Mouse (Mus musculus) liver, embryonic 14.5 days (tissue): Measurements from ENCODE around the gene Ffar4. TPM values are rescaled to one million over a fixed set of nuclear protein-coding genes. Genes with fewer than 3 reads are reported as not detected.

Experiments used
- ATAC-seq: fragments of 200-750 bp; cut with Nextera tagmentation; 2 replicates; pipeline ENCODE4 v1.8.0; 2017; ENCODE audit warnings: moderate number of reproducible peaks, mild to moderate bottlenecking, moderate library complexity; ENCODE audit not compliant: insufficient read depth
- DNase-seq, 3 experiments: peaks; one replicate each; pipeline ENCODE4 v3.0.0-alpha.2; 2012 to 2013; ENCODE audit warnings: low read depth in 3 of 3, low spot score in 3 of 3
- H3K27ac ChIP-seq: fragments of 300-500 bp; sonication (generic); 2 replicates; pipeline ENCODE4 v1.5.1; 2014; ENCODE audit warnings: moderate library complexity, mild to moderate bottlenecking, control low read depth, inconsistent platforms
- H3K27me3 ChIP-seq: fragments of 300-500 bp; sonication (generic); 2 replicates; pipeline ENCODE4 v1.6.1; 2014; ENCODE audit warnings: mild to moderate bottlenecking, low read length, moderate library complexity; ENCODE audit not compliant: control insufficient read depth, insufficient read depth
- H3K36me3 ChIP-seq: fragments of 300-500 bp; sonication (generic); replicated peaks from 2 replicates; pipeline ENCODE4 v1.6.1; 2014; ENCODE audit warnings: low read depth; ENCODE audit not compliant: control insufficient read depth, insufficient read depth
- H3K4me1 ChIP-seq, 2 experiments: fragments of 200-500 bp in 1 of 2; fragments of 300-500 bp in 1 of 2; sonication (generic) in 1 of 2; replicated peaks; 2 replicates each; pipeline ENCODE4 v1.6.1; 2012 to 2014; ENCODE audit warnings: antibody characterized with exemption in 1 of 2, inconsistent platforms in 1 of 2, low read length in 1 of 2; ENCODE audit not compliant: control insufficient read depth in 2 of 2, insufficient read depth in 2 of 2
- H3K4me2 ChIP-seq: fragments of 300-500 bp; sonication (generic); 2 replicates; pipeline ENCODE4 v1.6.1; 2014; ENCODE audit warnings: low read depth, mild to moderate bottlenecking, control low read depth, moderate library complexity
- H3K4me3 ChIP-seq, 2 experiments: fragments of 200-500 bp in 1 of 2; fragments of 300-500 bp in 1 of 2; sonication (generic) in 1 of 2; 2 replicates each; pipeline ENCODE4 v1.5.1; 2012 to 2014; ENCODE audit warnings: low read depth in 2 of 2, low read length in 2 of 2, mild to moderate bottlenecking in 2 of 2, control low read depth in 1 of 2, inconsistent platforms in 1 of 2, moderate library complexity in 1 of 2; ENCODE audit not compliant: insufficient read depth in 1 of 2
- H3K9ac ChIP-seq: fragments of 300-500 bp; sonication (generic); replicated peaks from 2 replicates; pipeline ENCODE4 v1.6.1; 2014; ENCODE audit warnings: mild to moderate bottlenecking, control low read depth, moderate library complexity
- H3K9me3 ChIP-seq: fragments of 300-500 bp; sonication (generic); 2 replicates; pipeline ENCODE4 v1.6.1; 2016; ENCODE audit warnings: low read length, mixed read lengths; ENCODE audit not compliant: control insufficient read depth
- CTCF ChIP-seq: IDR thresholded peaks from 2 replicates; pipeline ENCODE4 v1.5.1; 2016; ENCODE audit warnings: antibody characterized with exemption, low read depth, control low read depth
- EP300 ChIP-seq: IDR thresholded peaks from 2 replicates; pipeline ENCODE4 v1.6.1; 2016; ENCODE audit warnings: antibody characterized with exemption, low read depth
- WGBS: fragments of 180-500 bp; shearing (Covaris S2); extraction: QIAGEN DNeasy Blood & Tissue Kit; methylation state at CpG from one replicate; pipeline ENCODE4 v1.1.7; 2014; ENCODE audit not compliant: insufficient replicate concordance; 5-methylcytosine and 5-hydroxymethylcytosine counted together
- polyA plus RNA-seq, 2 experiments: library from polyadenylated mRNA; depleted of rRNA in 1 of 2; stranded (reverse) in 1 of 2; unstranded in 1 of 2; fragments of >200 nt; fragmentation: Nextera tagmentation in 1 of 2; extraction: Ambion mirVana in 1 of 2; gene quantifications; 2 replicates each; pipeline versions ENCODE4 v1.2.1 to v1.2.3; 2012 to 2014

Gene Ffar4
- polyA plus RNA-seq, 2 experiments, result 0.07 TPM; not detected in 1

GRCm38 (mm10) chr19:38091512-38091985 is 5.3 kb upstream of the Ffar4 start:
- Histone ChIP-seq H3K4me2 (no peak overlapping the region), H3K36me3 (no peaks in the 10 kb centered on the region), H3K9me3 (no peaks in the 10 kb centered on the region), H3K27ac (no peak overlapping the region), H3K4me3 (no peak overlapping the region), H3K27me3 (peaks cover 5% of the 10 kb centered on the region), H3K9ac (no peak overlapping the region), H3K4me1 (no peaks in the 10 kb centered on the region)
- DNase-seq (no peak), ATAC-seq (no peak)
- 39% methylated on average over 4 of the region's 4 CpGs for WGBS
- TF ChIP-seq CTCF, result no peak
- no peak for TF ChIP-seq EP300

- no peak for DNase-seq
- no peaks in the 10 kb centered on the region for H3K36me3 ChIP-seq
Measured at GRCm38 (mm10) chr19:38096231-38096630, 640 bp upstream of the Ffar4 start.

GRCm38 (mm10) chr19:38107871-38108270 is 11.0 kb downstream of the Ffar4 start:
- TF ChIP-seq EP300 (no peak), CTCF (no peak)
- no peak for DNase-seq
- WGBS, result 65% methylated on average over 4 of the region's 4 CpGs
- Histone ChIP-seq H3K9ac (no peak overlapping the region), H3K27ac (no peak overlapping the region), H3K36me3 (no peaks in the 10 kb centered on the region), H3K4me2 (no peak overlapping the region), H3K9me3 (no peaks in the 10 kb centered on the region), H3K4me3 (no peak overlapping the region), H3K4me1 (no peaks in the 10 kb centered on the region), H3K27me3 (no peaks in the 10 kb centered on the region)
- ATAC-seq, result no peak

More at GRCm38 (mm10) chr19:38096231-38096630, 640 bp upstream of the Ffar4 start:
- Histone ChIP-seq H3K27me3 (peaks cover 25% of the 10 kb centered on the region), H3K4me3 (no peak overlapping the region), H3K9ac (no peak overlapping the region), H3K27ac (no peak overlapping the region), H3K9me3 (no peaks in the 10 kb centered on the region), H3K4me1 (no peaks in the 10 kb centered on the region), H3K4me2 (no peak overlapping the region)
- ATAC-seq, result no peak
- TF ChIP-seq EP300 (no peak), CTCF (no peak)
- WGBS, result 8% methylated on average over 4 of the region's 4 CpGs

GRCm38 (mm10) chr19:38109506-38110242 is 12.8 kb downstream of the Ffar4 start:
- no peak for DNase-seq
- no peak for TF ChIP-seq CTCF
- no peak for TF ChIP-seq EP300
- no peaks in the 10 kb centered on the region; a peak in 1 of 4 replicates for H3K4me1 ChIP-seq
- no peaks in the 10 kb centered on the region for H3K36me3 ChIP-seq
- ATAC-seq, result no peak
- H3K27me3 ChIP-seq, result no peaks in the 10 kb centered on the region
- 69% methylated on average over 15 of the region's 15 CpGs for WGBS
- no peak overlapping the region for H3K27ac ChIP-seq
- H3K4me3 ChIP-seq, result no peak overlapping the region
- no peak overlapping the region for H3K4me2 ChIP-seq
- no peak overlapping the region for H3K9ac ChIP-seq
- H3K9me3 ChIP-seq, result no peaks in the 10 kb centered on the region

GRCm38 (mm10) chr19:38111056-38111455 is 14.2 kb downstream of the Ffar4 start:
- Histone ChIP-seq H3K36me3 (no peaks in the 10 kb centered on the region), H3K4me1 (no peaks in the 10 kb centered on the region; a peak in 1 of 4 replicates), H3K4me3 (no peak overlapping the region), H3K9ac (no peak overlapping the region), H3K27me3 (no peaks in the 10 kb centered on the region), H3K4me2 (no peak overlapping the region), H3K27ac (no peak overlapping the region), H3K9me3 (no peaks in the 10 kb centered on the region)
- no peak for DNase-seq
- no peak for ATAC-seq
- no peak for TF ChIP-seq CTCF
- no peak for TF ChIP-seq EP300
- WGBS, result 50% methylated on average over 8 of the region's 8 CpGs
